Mouse (Mus musculus) cerebral cortex, adult 2 months (tissue): ENCODE results near the gene Ppig.

ENCODE experiments used
- WGBS: fragments of 180-500 bp; shearing (Covaris S2); methylation state at CpG from one replicate; pipeline ENCODE4 v1.1.7; 2018; 5-methylcytosine and 5-hydroxymethylcytosine counted together

The Ppig gene

GRCm38 (mm10) chr2:69763340-69763739 lies 41.0 kb downstream of the Ppig start:
- WGBS: 90% methylated on average over 4 of the region's 4 CpGs

- WGBS: 86% methylated on average over 1 of the region's 1 CpGs
Measured at GRCm38 (mm10) chr2:69764716-69765115, 42.4 kb downstream of the Ppig start.

GRCm38 (mm10) chr2:69773331-69773730 lies 51.0 kb downstream of the Ppig start:
- 66% methylated on average over 3 of the region's 3 CpGs for WGBS

- WGBS: 43% methylated on average over 7 of the region's 7 CpGs
Measured at GRCm38 (mm10) chr2:69777985-69778835, 55.9 kb downstream of the Ppig start.

- WGBS: 38% methylated on average over 5 of the region's 5 CpGs
Measured at GRCm38 (mm10) chr2:69778836-69779177, 56.5 kb downstream of the Ppig start.

GRCm38 (mm10) chr2:69788974-69789373 lies 66.6 kb downstream of the Ppig start:
- WGBS: 10% methylated on average over 9 of the region's 9 CpGs

- 1% methylated on average over 48 of the region's 48 CpGs for WGBS
Measured at GRCm38 (mm10) chr2:69789429-69790069, 67.2 kb downstream of the Ppig start, which contains the start of the genes Ccdc173 and Phospho2. Gene Ccdc173 (minus strand): TSS chr2:69789575. Gene Phospho2 (plus strand): TSS chr2:69789623.

- WGBS: 3% methylated on average over 10 of the region's 10 CpGs
Measured at GRCm38 (mm10) chr2:69790285-69790684, 67.9 kb downstream of the Ppig start.

- 69% methylated on average over 4 of the region's 4 CpGs for WGBS
Measured at GRCm38 (mm10) chr2:69790722-69791121, 68.4 kb downstream of the Ppig start.

GRCm38 (mm10) chr2:69802911-69803312 lies 80.6 kb downstream of the Ppig start:
- 61% methylated on average over 5 of the region's 5 CpGs for WGBS
